Mouse (Mus musculus) limb, embryonic 14.5 days (tissue): ENCODE results near the gene Pkd1. TPM values are rescaled to one million over a fixed set of nuclear protein-coding genes. Genes with fewer than 3 reads are reported as not detected.
A peak's percentile ranks its signal among the peaks of the same experiment; 100 is the strongest.

Source experiments
- ATAC-seq: fragments of 200-750 bp; cut with Nextera tagmentation; 2 replicates; pipeline ENCODE4 v1.8.0; 2017; ENCODE audit warnings: low read depth, moderate number of reproducible peaks, moderate TSS enrichment; ENCODE audit not compliant: low FRiP score
- DNase-seq: peaks from one replicate; pipeline ENCODE4 v3.0.0-alpha.2; 2015; ENCODE audit warnings: low spot score
- H3K27ac ChIP-seq: fragments of 300-500 bp; sonication (generic); replicated peaks from 2 replicates; pipeline ENCODE4 v1.5.1; 2014; ENCODE audit warnings: low read depth, mild to moderate bottlenecking, low read length, moderate library complexity, mixed read lengths
- H3K27me3 ChIP-seq: fragments of 300-500 bp; sonication (generic); 2 replicates; pipeline ENCODE4 v1.6.1; 2014; ENCODE audit warnings: low read length, mixed read lengths; ENCODE audit not compliant: control insufficient read depth, insufficient read depth
- H3K36me3 ChIP-seq: fragments of 300-500 bp; sonication (generic); 2 replicates; pipeline ENCODE4 v1.6.1; 2014; ENCODE audit warnings: mild to moderate bottlenecking, low read length, moderate library complexity, mixed read lengths; ENCODE audit not compliant: control insufficient read depth, insufficient read depth
- H3K4me1 ChIP-seq: fragments of 300-500 bp; sonication (generic); 2 replicates; pipeline ENCODE4 v1.6.1; 2014; ENCODE audit warnings: antibody characterized with exemption, low read length, mixed read lengths; ENCODE audit not compliant: control insufficient read depth, insufficient read depth
- H3K4me2 ChIP-seq: fragments of 300-500 bp; sonication (generic); replicated peaks from 2 replicates; pipeline ENCODE4 v1.6.1; 2014; ENCODE audit warnings: low read depth, mild to moderate bottlenecking, low read length, moderate library complexity; ENCODE audit not compliant: severe bottlenecking
- H3K4me3 ChIP-seq: fragments of 300-500 bp; sonication (generic); replicated peaks from 2 replicates; pipeline ENCODE4 v1.5.1; 2014; ENCODE audit warnings: low read length
- H3K9ac ChIP-seq: fragments of 300-500 bp; sonication (generic); 2 replicates; pipeline ENCODE4 v1.6.1; 2014; ENCODE audit warnings: mild to moderate bottlenecking, low read depth, low read length, moderate library complexity; ENCODE audit not compliant: severe bottlenecking
- H3K9me3 ChIP-seq: fragments of 300-500 bp; sonication (generic); 2 replicates; pipeline ENCODE4 v1.6.1; 2016; ENCODE audit warnings: low read length; ENCODE audit not compliant: control insufficient read depth
- POLR2A ChIP-seq: fragments of 200-500 bp; IDR thresholded peaks from 2 replicates; pipeline ENCODE4 v1.8.0; 2012; ENCODE audit warnings: inconsistent platforms, mild to moderate bottlenecking, moderate library complexity, borderline replicate concordance; ENCODE audit not compliant: insufficient read depth, insufficient read length; ENCODE audit errors: extremely low read depth
- WGBS: fragments of 180-500 bp; shearing (Covaris S2); extraction: QIAGEN DNeasy Blood & Tissue Kit; methylation state at CpG from one replicate; pipeline ENCODE4 v1.1.7; 2014; 5-methylcytosine and 5-hydroxymethylcytosine counted together
- polyA plus RNA-seq, 2 experiments: library from polyadenylated mRNA; depleted of rRNA in 1 of 2; stranded (reverse) in 1 of 2; unstranded in 1 of 2; fragments of >200 nt; fragmentation: Nextera tagmentation in 1 of 2; extraction: Ambion mirVana in 1 of 2; gene quantifications; 2 replicates each; pipeline versions ENCODE4 v1.2.1 to v1.2.3; 2012 to 2014

Pkd1 gene
- polyA plus RNA-seq, 2 experiments: 50.5 to 73.6 TPM

GRCm38 (mm10) chr17:24544613-24545012 lies 5.0 kb upstream of the Pkd1 start:
- 0 out of 2 replicates have a peak overlapping the region, but pooled peaks have one; percentile 10 for H3K4me2 ChIP-seq
- H3K4me3 ChIP-seq: no peak overlapping the region
- 17% methylated on average over 11 of the region's 12 CpGs for WGBS
- H3K9ac ChIP-seq: 0 out of 2 replicates have a peak overlapping the region, but pooled peaks have one; percentile 3
- ATAC-seq (no peak), DNase-seq (no peak)
- H3K36me3 ChIP-seq: no peaks in the 10 kb centered on the region
- H3K27ac ChIP-seq: no peak overlapping the region
- H3K27me3 ChIP-seq: no peaks in the 10 kb centered on the region
- peaks cover 4% of the 10 kb centered on the region; the same call in 1 of the 2 replicates for H3K4me1 ChIP-seq
- no peaks in the 10 kb centered on the region for H3K9me3 ChIP-seq
- TF ChIP-seq POLR2A: no peak

GRCm38 (mm10) chr17:24545247-24545646 lies 4.4 kb upstream of the Pkd1 start:
- no peaks in the 10 kb centered on the region for H3K36me3 ChIP-seq
- ATAC-seq (no peak), DNase-seq (no peak)
- no peaks in the 10 kb centered on the region for H3K9me3 ChIP-seq
- H3K27me3 ChIP-seq: no peaks in the 10 kb centered on the region
- no peak overlapping the region for H3K27ac ChIP-seq
- peaks cover 4% of the 10 kb centered on the region; the same call in 1 of the 2 replicates for H3K4me1 ChIP-seq
- no peak overlapping the region for H3K4me2 ChIP-seq
- WGBS: 79% methylated on average over 2 of the region's 2 CpGs
- TF ChIP-seq POLR2A: no peak
- no peak overlapping the region for H3K9ac ChIP-seq
- H3K4me3 ChIP-seq: no peak overlapping the region

GRCm38 (mm10) chr17:24546234-24546633 lies 3.4 kb upstream of the Pkd1 start:
- no peak overlapping the region for H3K4me3 ChIP-seq
- TF ChIP-seq POLR2A: no peak
- no peaks in the 10 kb centered on the region for H3K27me3 ChIP-seq
- H3K4me2 ChIP-seq: no peak overlapping the region
- no peaks in the 10 kb centered on the region for H3K36me3 ChIP-seq
- WGBS: 70% methylated on average over 3 of the region's 3 CpGs
- no peak for DNase-seq
- no peak for ATAC-seq
- H3K4me1 ChIP-seq: peaks cover 8% of the 10 kb centered on the region
- no peaks in the 10 kb centered on the region for H3K9me3 ChIP-seq
- no peak overlapping the region for H3K9ac ChIP-seq
- no peak overlapping the region for H3K27ac ChIP-seq

DNA sequence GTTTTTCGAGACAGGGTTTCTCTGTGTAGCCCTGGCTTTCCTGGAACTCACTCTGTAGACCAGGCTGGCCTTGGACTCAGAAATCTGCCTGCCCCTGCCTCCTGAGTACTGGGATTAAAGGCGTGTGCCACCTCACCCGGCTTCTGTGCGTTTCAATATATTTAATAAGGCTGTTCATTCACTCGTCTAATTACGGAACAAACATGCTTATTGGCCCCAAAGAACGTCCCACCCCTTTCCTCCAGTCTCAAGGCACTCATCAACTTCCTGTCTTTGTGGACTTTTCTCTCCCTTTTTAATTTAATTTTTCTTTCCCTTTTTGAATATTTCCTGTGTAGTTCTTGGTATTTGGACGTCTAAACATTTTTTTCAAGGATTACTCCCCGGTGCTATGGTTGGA lies 1.2 kb upstream of the Pkd1 start:
- Histone ChIP-seq H3K9me3 (no peaks in the 10 kb centered on the region), H3K27ac (no peak overlapping the region), H3K36me3 (no peaks in the 10 kb centered on the region), H3K9ac (no peak overlapping the region; the same call in 1 of the 2 replicates), H3K4me1 (peaks cover 19% of the 10 kb centered on the region), H3K4me3 (peak overlapping the region; percentile 69), H3K4me2 (peak overlapping the region; percentile 85), H3K27me3 (no peaks in the 10 kb centered on the region)
- no peak for TF ChIP-seq POLR2A
- DNase-seq (no peak), ATAC-seq (no peak)
- 20% methylated on average over 9 of the region's 9 CpGs for WGBS

DNA sequence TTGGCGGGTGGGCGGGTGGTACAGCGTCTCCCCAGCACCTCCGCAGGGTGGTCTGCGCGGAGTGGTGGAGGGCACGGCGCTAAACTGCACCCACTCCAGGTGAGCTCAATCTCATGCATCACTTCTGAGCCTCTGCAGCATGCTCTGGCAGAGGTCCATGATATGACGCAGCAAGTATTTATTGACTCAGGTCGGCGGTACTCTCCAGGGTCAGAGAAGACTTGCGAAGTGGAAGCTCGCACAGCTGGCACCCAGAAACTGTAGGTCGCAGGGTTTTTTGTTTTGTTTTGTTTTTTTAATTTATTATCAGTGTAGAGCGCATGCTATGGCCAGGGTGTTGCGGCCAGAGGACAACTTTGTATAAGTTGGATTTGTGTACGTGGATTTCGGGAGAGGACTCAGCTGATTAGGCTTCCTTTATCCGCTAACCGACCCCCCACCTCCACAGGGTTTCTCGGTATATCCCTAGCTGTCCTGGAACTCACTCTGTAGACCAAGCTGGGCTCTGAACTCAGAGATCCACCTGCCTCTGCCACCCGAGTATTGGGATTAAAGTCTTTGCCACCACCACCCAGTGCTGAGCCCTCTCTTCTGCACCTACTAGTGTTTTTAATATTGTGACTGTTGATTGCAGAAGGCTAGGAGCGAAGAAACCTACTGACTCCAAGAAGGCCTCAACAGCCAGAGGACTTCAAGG lies 565 bp upstream of the Pkd1 start:
- 3% methylated on average over 23 of the region's 23 CpGs for WGBS
- peak overlapping the region; percentile 69 for H3K4me3 ChIP-seq
- no peaks in the 10 kb centered on the region for H3K27me3 ChIP-seq
- DNase-seq (peak; percentile 66), ATAC-seq (no peak; the same call in 1 of the 2 replicates)
- no peak for TF ChIP-seq POLR2A
- peak overlapping the region; percentile 85 for H3K4me2 ChIP-seq
- H3K27ac ChIP-seq: peak overlapping the region; percentile 72
- no peaks in the 10 kb centered on the region for H3K36me3 ChIP-seq
- no peaks in the 10 kb centered on the region for H3K9me3 ChIP-seq
- peaks cover 19% of the 10 kb centered on the region for H3K4me1 ChIP-seq
- H3K9ac ChIP-seq: peak overlapping the region; percentile 21
